Mouse (Mus musculus) liver, postnatal 0 days (tissue): ENCODE data around the gene Spns1.

Source experiments
- CTCF ChIP-seq: sonication (generic); IDR thresholded peaks from 2 replicates; pipeline ENCODE4 v1.5.1; 2016; ENCODE audit warnings: antibody characterized with exemption, low read depth
- EP300 ChIP-seq: IDR thresholded peaks from 2 replicates; pipeline ENCODE4 v1.6.1; 2016; ENCODE audit warnings: antibody characterized with exemption, low read depth, mild to moderate bottlenecking

GRCm38 (mm10) chr7:126339521-126339971 lies 37.7 kb downstream of the Spns1 start:
- TF ChIP-seq CTCF (no peak), EP300 (no peak)
